In genomic region chr4:102589537-102590031, GRCm38 (mm10) we compare ENCODE assay signal across 9 mouse cellular contexts.
DNase-seq lines count a peak whose midpoint lies in the region; ATAC-seq lines count a peak whose summit lies in the region.
"Had no signal": no experiment of that assay in that cellular context is flagged by ENCODE, and none has a peak within 500 bp of the region (broad histone marks: within the 10 kb centered on the region; RNA-seq: fewer than 3 reads in every experiment).

No protein-coding gene starts in this region.

- H3K9ac ChIP-seq in lung, embryonic 15.5 days: 0 out of 2 replicates have a peak overlapping the region, but pooled peaks have one; percentile 29
- H3K9ac ChIP-seq in embryonic facial prominence, embryonic 12.5 days: peak overlapping the region; percentile 34
- peak overlapping the region; percentile 41 for H3K9ac ChIP-seq in hindbrain, embryonic 15.5 days
- H3K9ac ChIP-seq in neural tube, embryonic 14.5 days (replicated peaks; ENCODE audit: low read depth, low read length): peak overlapping the region; percentile 37

- peaks cover 32% of the 10 kb centered on the region for H3K4me1 ChIP-seq in lung, embryonic 15.5 days
- H3K4me1 ChIP-seq in embryonic facial prominence, embryonic 12.5 days: peaks cover 20% of the 10 kb centered on the region; the same call in 1 of the 2 replicates
- H3K4me1 ChIP-seq in hindbrain, embryonic 15.5 days (replicated peaks): peaks cover 58% of the 10 kb centered on the region
- H3K4me1 ChIP-seq in neural tube, embryonic 14.5 days (ENCODE audit: control insufficient read depth, insufficient read depth, low read length): peaks cover 9% of the 10 kb centered on the region; the same call in 1 of the 2 replicates

- 0 out of 2 replicates have a peak, but pooled peaks cover 2% of the 10 kb centered on the region for H3K36me3 ChIP-seq in lung, embryonic 15.5 days
- H3K36me3 ChIP-seq in embryonic facial prominence, embryonic 12.5 days: no peaks in the 10 kb centered on the region
- H3K36me3 ChIP-seq in hindbrain, embryonic 15.5 days: no peaks in the 10 kb centered on the region
- no peaks in the 10 kb centered on the region for H3K36me3 ChIP-seq in neural tube, embryonic 14.5 days (ENCODE audit: control insufficient read depth, insufficient read depth, low read length)
- H3K36me3 ChIP-seq: G1E had no signal

- peak overlapping the region; percentile 49 for H3K4me2 ChIP-seq in lung, embryonic 15.5 days
- peak overlapping the region; percentile 53 for H3K4me2 ChIP-seq in embryonic facial prominence, embryonic 12.5 days (replicated peaks)
- H3K4me2 ChIP-seq in hindbrain, embryonic 15.5 days: peak overlapping the region; percentile 66
- peak overlapping the region; percentile 51 for H3K4me2 ChIP-seq in neural tube, embryonic 14.5 days (ENCODE audit: low read depth, low read length)

- H3K27me3 ChIP-seq in lung, embryonic 15.5 days: no peaks in the 10 kb centered on the region
- no peaks in the 10 kb centered on the region for H3K27me3 ChIP-seq in embryonic facial prominence, embryonic 12.5 days
- no peaks in the 10 kb centered on the region for H3K27me3 ChIP-seq in hindbrain, embryonic 15.5 days
- no peaks in the 10 kb centered on the region for H3K27me3 ChIP-seq in neural tube, embryonic 14.5 days (ENCODE audit: control insufficient read depth, insufficient read depth, low read length)

- no peaks in the 10 kb centered on the region for H3K9me3 ChIP-seq in lung, embryonic 15.5 days
- no peaks in the 10 kb centered on the region for H3K9me3 ChIP-seq in embryonic facial prominence, embryonic 12.5 days
- no peaks in the 10 kb centered on the region for H3K9me3 ChIP-seq in hindbrain, embryonic 15.5 days
- H3K9me3 ChIP-seq in neural tube, embryonic 14.5 days (ENCODE audit: control insufficient read depth, low read length): no peaks in the 10 kb centered on the region

- no peak overlapping the region for H3K27ac ChIP-seq in lung, embryonic 15.5 days
- H3K27ac ChIP-seq in embryonic facial prominence, embryonic 12.5 days: 0 out of 2 replicates have a peak overlapping the region, but pooled peaks have one; percentile 6
- H3K27ac ChIP-seq in hindbrain, embryonic 15.5 days (replicated peaks): peak overlapping the region; percentile 89
- peak overlapping the region; percentile 13 for H3K27ac ChIP-seq in neural tube, embryonic 14.5 days (ENCODE audit: low read depth, low read length)

- WGBS in lung, embryonic 15.5 days: 13% methylated on average over 9 of the region's 9 CpGs
- WGBS in embryonic facial prominence, embryonic 12.5 days: 3% methylated on average over 9 of the region's 9 CpGs
- 3% methylated on average over 9 of the region's 9 CpGs for WGBS in hindbrain, embryonic 15.5 days
- under 1% methylated on average over 9 of the region's 9 CpGs for WGBS in neural tube, embryonic 14.5 days

- ATAC-seq in lung, embryonic 15.5 days (ENCODE audit: borderline replicate concordance, extremely low read depth, low FRiP score, low TSS enrichment): no peak
- no peak for ATAC-seq in embryonic facial prominence, embryonic 12.5 days (ENCODE audit: insufficient number of reproducible peaks, insufficient read depth, low FRiP score, low TSS enrichment)
- peak; percentile 65 for ATAC-seq in hindbrain, embryonic 15.5 days (ENCODE audit: low FRiP score, low read depth)
- peak; percentile 71 for ATAC-seq in neural tube, embryonic 14.5 days (ENCODE audit: low read depth)

- peak overlapping the region; percentile 22 for H3K4me3 ChIP-seq in lung, embryonic 15.5 days
- peak overlapping the region; percentile 19 for H3K4me3 ChIP-seq in embryonic facial prominence, embryonic 12.5 days
- peak overlapping the region; percentile 42 for H3K4me3 ChIP-seq in hindbrain, embryonic 15.5 days
- H3K4me3 ChIP-seq in neural tube, embryonic 14.5 days (ENCODE audit: low read depth, low read length): peak overlapping the region; percentile 31

- intact Hi-C loops in left cerebral cortex, postnatal 10 days (cut with DNase I): loop anchor here (5.0 kb wide), 2 partner anchors 77 to 92 kb away; no protein-coding TSS in a partner anchor

- no peak for DNase-seq in lung, postnatal 14 days
- DNase-seq in left cerebral cortex, postnatal 10 days (ENCODE audit: extremely low spot score in 1 of 2, low spot score in 2 of 2): peak; percentile 47
- no peak for DNase-seq in spleen, postnatal 36 days (ENCODE audit: low spot score in 2 of 2)
- DNase-seq in urinary bladder, postnatal 4 days (ENCODE audit: low spot score in 2 of 2): no peak

Comparison
In these comparisons a context has a peak if more than half of its experiments do, and no peak if none do; other contexts are left out.
1. ATAC-seq: peak in hindbrain, embryonic 15.5 days (single experiment) and neural tube, embryonic 14.5 days (single experiment); none in lung, embryonic 15.5 days (single experiment) and embryonic facial prominence, embryonic 12.5 days (single experiment).
2. DNase-seq: peak in left cerebral cortex, postnatal 10 days (2 of 2); none in lung, postnatal 14 days (single experiment), spleen, postnatal 36 days (0 of 2) and urinary bladder, postnatal 4 days (0 of 2).
3. Peak in every context shown above with its lines, with median percentiles within 50 percentile points of each other: H3K4me2 ChIP-seq, H3K4me3 ChIP-seq and H3K9ac ChIP-seq.